Mouse (Mus musculus) testis, adult 2 months (tissue): ENCODE measurements at regions not wholly inside any gene's neighbourhood (a gene's known extent, or its start where the extent isn't known, plus 50 kb on each side); places are given as distances from the start of the nearest gene placed in this dataset.

Source experiments
- H3K27ac ChIP-seq: fragments of 200-500 bp; 2 replicates; pipeline ENCODE4 v1.5.1; 2012; ENCODE audit warnings: low read depth, low read length; ENCODE audit not compliant: control insufficient read depth, insufficient read depth
- H3K27me3 ChIP-seq: fragments of 200-500 bp; 2 replicates; pipeline ENCODE4 v1.6.1; 2012; ENCODE audit warnings: mild to moderate bottlenecking, low read length, moderate library complexity; ENCODE audit not compliant: control insufficient read depth, insufficient read depth
- H3K36me3 ChIP-seq: fragments of 200-500 bp; 2 replicates; pipeline ENCODE4 v1.6.1; 2012; ENCODE audit warnings: mild to moderate bottlenecking, low read length; ENCODE audit not compliant: control insufficient read depth, insufficient read depth
- H3K4me1 ChIP-seq: fragments of 200-500 bp; 2 replicates; pipeline ENCODE4 v1.6.1; 2012; ENCODE audit warnings: low read length; ENCODE audit not compliant: control insufficient read depth, insufficient read depth
- H3K4me3 ChIP-seq: fragments of 200-500 bp; 2 replicates; pipeline ENCODE4 v1.5.1; 2012; ENCODE audit warnings: low read depth, mild to moderate bottlenecking, low read length, moderate library complexity, mixed read lengths; ENCODE audit not compliant: control insufficient read depth
- CTCF ChIP-seq: fragments of 200-500 bp; IDR thresholded peaks from 2 replicates; pipeline ENCODE4 v1.5.1; 2012; ENCODE audit warnings: low read depth, mild to moderate bottlenecking, inconsistent platforms, low read length, moderate library complexity; ENCODE audit not compliant: control insufficient read depth, insufficient read depth, insufficient replicate concordance
- POLR2A ChIP-seq: fragments of 200-500 bp; IDR thresholded peaks from 2 replicates; pipeline ENCODE4 v1.6.1; 2012; ENCODE audit warnings: low read depth, mild to moderate bottlenecking, inconsistent platforms, low read length, moderate library complexity; ENCODE audit not compliant: control insufficient read depth

DNA sequence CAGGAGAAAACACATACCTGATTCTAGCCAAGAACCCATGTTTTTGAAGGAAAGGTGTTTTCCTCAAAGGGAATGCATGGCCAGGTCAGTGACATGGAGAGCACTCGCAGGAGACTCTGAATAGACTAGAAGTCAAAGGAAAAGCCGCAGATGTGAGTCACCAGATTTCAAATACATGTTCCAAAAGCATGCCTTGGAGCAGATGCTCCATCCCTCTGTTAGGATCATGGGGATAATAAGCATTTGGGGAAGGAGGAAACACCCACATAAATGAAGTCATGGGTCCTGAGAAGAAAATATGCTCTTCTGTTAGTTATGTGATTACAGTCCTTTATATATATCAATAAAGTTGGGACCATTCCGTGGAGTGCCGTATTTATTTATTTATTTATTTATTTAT, 58.7 kb upstream of the Fam241a start:
- H3K27ac ChIP-seq = no peak overlapping the region
- H3K4me3 ChIP-seq = no peak overlapping the region
- H3K36me3 ChIP-seq = no peaks in the 10 kb centered on the region
- TF ChIP-seq CTCF (no peak), POLR2A (no peak)
- H3K4me1 ChIP-seq = no peaks in the 10 kb centered on the region
- H3K27me3 ChIP-seq = no peaks in the 10 kb centered on the region

DNA sequence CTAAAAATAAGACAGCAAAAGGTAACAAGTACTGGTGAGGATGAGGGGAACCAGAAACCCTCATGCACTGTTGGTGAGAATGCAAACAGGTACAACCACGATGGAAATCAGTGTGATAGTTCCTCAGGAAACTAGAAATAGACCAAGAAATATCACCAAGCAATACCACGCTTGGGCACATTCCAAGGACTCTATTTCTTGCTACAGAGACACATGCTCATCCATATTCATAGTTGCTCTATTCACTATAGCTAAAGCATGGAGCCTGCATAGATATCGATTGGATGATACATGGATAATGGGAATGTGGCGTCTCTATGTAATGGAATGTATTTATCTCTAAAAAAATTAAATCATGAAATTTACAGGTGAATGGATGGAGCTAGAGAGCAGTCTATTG, 57.5 kb upstream of the Fam241a start:
- H3K27me3 ChIP-seq = no peaks in the 10 kb centered on the region
- H3K36me3 ChIP-seq = no peaks in the 10 kb centered on the region
- TF ChIP-seq CTCF (no peak), POLR2A (no peak)

DNA sequence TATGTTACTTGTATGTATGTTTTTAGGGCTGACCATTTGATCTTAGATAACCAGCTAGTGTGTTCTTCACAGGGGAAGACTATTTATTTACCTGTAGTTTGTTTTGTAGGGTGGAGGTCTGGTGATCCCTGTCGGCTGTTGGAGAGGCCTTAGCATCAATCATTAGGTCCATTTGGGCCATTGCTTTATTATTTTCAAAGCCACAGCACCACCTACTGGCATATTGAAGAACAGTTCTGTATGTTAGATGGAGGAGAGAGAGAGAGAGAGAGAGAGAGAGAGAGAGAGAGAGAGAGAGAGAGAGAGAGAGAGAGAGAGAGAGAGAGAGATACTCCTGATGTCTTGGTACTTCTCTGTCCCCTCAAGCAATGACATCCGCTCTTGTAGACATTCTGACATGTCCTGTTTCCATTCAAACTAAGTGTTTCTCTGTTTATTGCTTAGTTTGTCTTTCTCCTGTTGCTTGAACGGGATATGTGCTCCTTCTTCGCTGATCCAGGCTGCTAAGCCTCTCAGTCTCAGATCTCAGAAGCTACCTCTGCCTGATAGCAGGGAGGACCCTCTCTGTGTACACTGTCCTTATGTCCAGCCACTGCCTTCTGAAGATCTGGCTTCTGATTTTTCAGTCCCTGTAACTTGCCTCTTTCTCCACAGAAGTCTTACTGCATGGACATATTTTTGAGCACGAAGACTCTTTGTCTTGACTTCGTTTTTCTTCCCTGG, 52.9 kb upstream of the Fam241a start:
- TF ChIP-seq POLR2A = no peak
- no peak for TF ChIP-seq CTCF
- H3K27me3 ChIP-seq = no peaks in the 10 kb centered on the region
- no peaks in the 10 kb centered on the region for H3K4me1 ChIP-seq
- no peak overlapping the region for H3K27ac ChIP-seq
- H3K36me3 ChIP-seq = no peaks in the 10 kb centered on the region
- no peak overlapping the region for H3K4me3 ChIP-seq

More for the DNA sequence above, 57.5 kb upstream of the Fam241a start:
- Histone ChIP-seq H3K4me3 (no peak overlapping the region), H3K27ac (no peak overlapping the region), H3K4me1 (no peaks in the 10 kb centered on the region)

DNA sequence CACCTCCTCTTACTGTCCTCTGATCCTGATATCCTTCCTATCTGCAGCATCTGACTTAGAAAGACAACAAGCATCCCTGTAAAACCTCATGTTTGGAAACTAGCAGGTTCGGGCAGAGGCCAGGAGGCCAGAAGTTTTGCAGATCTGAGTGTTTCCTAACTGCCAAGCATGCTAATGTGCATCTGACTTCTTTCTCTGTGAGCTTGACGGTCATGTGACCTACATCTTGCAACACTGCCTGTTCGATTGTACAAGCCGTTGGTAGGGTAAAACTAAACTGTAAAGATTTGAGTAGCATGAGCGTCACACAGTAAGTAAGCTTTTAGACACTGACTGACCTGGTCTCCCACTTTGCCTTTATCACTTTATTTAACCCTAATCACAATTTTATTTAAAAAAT, 52.2 kb upstream of the Fam241a start:
- no peak overlapping the region for H3K27ac ChIP-seq
- H3K4me3 ChIP-seq = no peak overlapping the region
- no peaks in the 10 kb centered on the region for H3K36me3 ChIP-seq
- no peak for TF ChIP-seq POLR2A
- TF ChIP-seq CTCF = no peak
- no peaks in the 10 kb centered on the region for H3K27me3 ChIP-seq
- no peaks in the 10 kb centered on the region for H3K4me1 ChIP-seq
